Mouse (Mus musculus) lung, postnatal 0 days (tissue): ENCODE data around the gene Qars.

Source experiments
- CTCF ChIP-seq: IDR thresholded peaks from 2 replicates; pipeline ENCODE4 v1.5.1; 2016; ENCODE audit warnings: antibody characterized with exemption, mild to moderate bottlenecking
- EP300 ChIP-seq: IDR thresholded peaks from 2 replicates; pipeline ENCODE4 v1.6.1; 2016; ENCODE audit warnings: antibody characterized with exemption, mild to moderate bottlenecking, control low read depth

DNA sequence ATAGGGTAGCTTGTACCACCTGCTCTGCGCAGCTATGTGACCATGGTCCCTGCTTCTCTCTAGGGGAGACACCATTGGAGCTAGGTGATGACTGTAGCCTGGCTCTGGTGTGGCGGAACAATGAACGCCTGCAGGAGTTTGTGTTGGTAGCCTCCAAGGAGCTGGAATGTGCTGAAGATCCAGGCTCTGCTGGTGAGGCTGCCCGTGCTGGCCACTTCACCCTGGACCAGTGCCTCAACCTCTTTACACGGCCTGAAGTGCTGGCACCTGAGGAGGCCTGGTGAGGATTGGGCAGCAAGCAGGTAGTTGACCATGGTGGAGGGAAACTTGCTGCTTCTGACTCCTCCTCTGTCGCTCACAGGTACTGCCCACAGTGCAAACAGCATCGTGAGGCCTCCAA is 8.3 kb upstream of the Qars start:
- no peak for TF ChIP-seq CTCF
- TF ChIP-seq EP300: no peak
